In genomic region chr19:54115335-54115734, GRCm38 (mm10) we compare ENCODE assay signal across 8 mouse cellular contexts.
DNase-seq lines count a peak whose midpoint lies in the region; ATAC-seq and TF ChIP-seq lines count a peak whose summit lies in the region.

No protein-coding gene starts in this region.

- H3K4me1 ChIP-seq in kidney, postnatal 0 days (replicated peaks; ENCODE audit: insufficient read depth, low read length), result no peaks in the 10 kb centered on the region
- H3K4me1 ChIP-seq in embryonic fibroblast, embryonic 13.5 days (ENCODE audit: control insufficient read depth, insufficient read depth, low read length), result peaks cover 2% of the 10 kb centered on the region; the same call in 1 of the 2 replicates
- H3K4me1 ChIP-seq in intestine, postnatal 0 days (replicated peaks; ENCODE audit: control insufficient read depth, insufficient read depth, low read length), result peaks cover 3% of the 10 kb centered on the region; the same call in 1 of the 2 replicates

- no peaks in the 10 kb centered on the region for H3K9me3 ChIP-seq in kidney, postnatal 0 days (replicated peaks; ENCODE audit: low read length)
- H3K9me3 ChIP-seq in intestine, postnatal 0 days (ENCODE audit: control insufficient read depth), result no peaks in the 10 kb centered on the region

- TF ChIP-seq POLR2A in embryonic fibroblast, embryonic 13.5 days (IDR thresholded peaks at IDR 0.05; ENCODE audit: low read depth, low read length), result no peak
- TF ChIP-seq POLR2A in myocyte (IDR thresholded peaks at IDR 0.05; ENCODE audit: insufficient read length, low read depth), result no peak

- H3K4me3 ChIP-seq in kidney, postnatal 0 days (replicated peaks; ENCODE audit: low read depth, low read length), result peak overlapping the region; percentile 51
- H3K4me3 ChIP-seq in embryonic fibroblast, embryonic 13.5 days (ENCODE audit: insufficient read depth, low read length), result 0 out of 2 replicates have a peak overlapping the region, but pooled peaks have one; percentile 61
- H3K4me3 ChIP-seq in intestine, postnatal 0 days (ENCODE audit: low read depth, low read length), result peak overlapping the region; percentile 49
- H3K4me3 ChIP-seq in myocyte, result peak overlapping the region; percentile 7

- H3K9ac ChIP-seq in kidney, postnatal 0 days (ENCODE audit: low read depth, low read length), result 0 out of 2 replicates have a peak overlapping the region, but pooled peaks have one; percentile 43
- H3K9ac ChIP-seq in intestine, postnatal 0 days (ENCODE audit: low read depth, low read length), result no peak overlapping the region

- no peak for ATAC-seq in kidney, postnatal 0 days (replicated peaks; ENCODE audit: low FRiP score, low read depth)
- no peak for ATAC-seq in intestine, postnatal 0 days

- peak overlapping the region; percentile 54 for H3K4me2 ChIP-seq in kidney, postnatal 0 days (ENCODE audit: low read length)
- H3K4me2 ChIP-seq in intestine, postnatal 0 days (replicated peaks; ENCODE audit: low read depth), result peak overlapping the region; percentile 63
- peak overlapping the region; percentile 83 for H3K4me2 ChIP-seq in myocyte (ENCODE audit: low read depth)

- H3K36me3 ChIP-seq in kidney, postnatal 0 days (ENCODE audit: insufficient read depth, low read length), result no peaks in the 10 kb centered on the region
- no peaks in the 10 kb centered on the region for H3K36me3 ChIP-seq in intestine, postnatal 0 days (ENCODE audit: control insufficient read depth, insufficient read depth)
- no peaks in the 10 kb centered on the region for H3K36me3 ChIP-seq in myocyte (ENCODE audit: control insufficient read depth, insufficient read depth)

- H3ac ChIP-seq in myocyte (ENCODE audit: control insufficient read depth, insufficient read length), result no peak overlapping the region

- WGBS in kidney, postnatal 0 days, result 42% methylated on average over 4 of the region's 4 CpGs
- WGBS in intestine, postnatal 0 days, result 46% methylated on average over 4 of the region's 4 CpGs

- H3K27me3 ChIP-seq in kidney, postnatal 0 days (ENCODE audit: insufficient read depth, low read length), result no peaks in the 10 kb centered on the region
- no peaks in the 10 kb centered on the region for H3K27me3 ChIP-seq in intestine, postnatal 0 days (replicated peaks; ENCODE audit: control insufficient read depth, insufficient read depth, low read length)
- H3K27me3 ChIP-seq in myocyte (ENCODE audit: control insufficient read depth, insufficient read depth, insufficient read length), result peaks cover 19% of the 10 kb centered on the region

- H3K79me2 ChIP-seq in myocyte (ENCODE audit: control insufficient read depth, insufficient read depth), result no peaks in the 10 kb centered on the region

- no peak overlapping the region for H3K27ac ChIP-seq in kidney, postnatal 0 days
- no peak overlapping the region for H3K27ac ChIP-seq in embryonic fibroblast, embryonic 13.5 days (ENCODE audit: insufficient read depth, low read length)
- no peak overlapping the region for H3K27ac ChIP-seq in intestine, postnatal 0 days (ENCODE audit: low read depth, low read length)

- no peak for DNase-seq in kidney, postnatal 0 days (ENCODE audit: low spot score)
- no peak for DNase-seq in kidney, adult 18-20 months
- no peak for DNase-seq in adrenal gland, adult (ENCODE audit: inconsistent age in 2 of 2, low spot score in 1 of 2)
- DNase-seq in layer of hippocampus, adult 9-11 months, result no peak
- no peak for DNase-seq in cerebellum, adult 8-10 months

- no peak for TF ChIP-seq CTCF in kidney, postnatal 0 days (IDR thresholded peaks at IDR 0.05; ENCODE audit: low read depth)
- TF ChIP-seq CTCF in embryonic fibroblast, embryonic 13.5 days (IDR thresholded peaks at IDR 0.05; ENCODE audit: borderline replicate concordance, insufficient read depth, low read length), result no peak
- TF ChIP-seq CTCF in intestine, postnatal 0 days (IDR thresholded peaks at IDR 0.05; ENCODE audit: low read depth), result no peak

TF ChIP-seq in myocyte, 11 proteins besides CTCF, POLR2A, EP300 and RAD21:
- no peak for TF ChIP-seq TCF12 (IDR thresholded peaks at IDR 0.05; ENCODE audit: insufficient read depth, poor library complexity, severe bottlenecking)
- TF ChIP-seq MAX (IDR thresholded peaks at IDR 0.05; ENCODE audit: low read depth), result no peak

Comparison
In these comparisons a context has a peak if more than half of its experiments do, and no peak if none do; other contexts are left out.
1. H3K4me3 ChIP-seq: peak in every context shown above with its lines; median percentile 61 in embryonic fibroblast, embryonic 13.5 days; 51 in kidney, postnatal 0 days; 49 in intestine, postnatal 0 days; 7 in myocyte.